Mouse (Mus musculus): ENCODE measurements around the gene Akap9.

DNA sequence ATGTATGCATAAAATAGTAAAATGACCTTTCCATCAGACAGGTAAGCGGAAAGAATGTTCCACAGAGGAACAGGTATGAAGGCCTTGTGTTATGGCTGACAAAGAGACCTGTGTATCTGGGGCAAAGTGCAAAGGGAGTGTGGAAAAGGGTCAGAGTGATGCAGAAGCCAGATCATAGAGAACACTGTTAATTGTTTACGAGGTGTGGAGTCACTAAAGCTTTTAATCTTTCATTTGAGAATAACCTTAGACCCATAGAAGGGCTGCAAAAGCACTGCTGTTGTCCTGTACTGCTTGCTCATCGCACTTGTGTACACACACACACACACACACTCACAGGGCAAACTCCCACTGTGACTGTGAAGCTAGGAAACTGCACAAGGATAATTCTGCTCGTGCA, 91.5 kb downstream of the Akap9 start:
- TF ChIP-seq POLR2A (IDR thresholded peaks at IDR 0.05; ENCODE audit: insufficient read length, low read depth) (no peak), TCF12 (IDR thresholded peaks at IDR 0.05; ENCODE audit: insufficient read depth, poor library complexity, severe bottlenecking) (no peak), POLR2AphosphoS2 (IDR thresholded peaks at IDR 0.05; ENCODE audit: insufficient read length, low read depth) (no peak), TCF3 (IDR thresholded peaks at IDR 0.05; ENCODE audit: insufficient read length, low read depth) (no peak), USF1 (IDR thresholded peaks at IDR 0.05; ENCODE audit: low read depth) (no peak), MAX (IDR thresholded peaks at IDR 0.05; ENCODE audit: low read depth) (no peak), MYOD1 (IDR thresholded peaks at IDR 0.05; ENCODE audit: control insufficient read depth in 1 of 3, insufficient read length in 2 of 3, low read depth in 2 of 3) (no peak), MYOG (IDR thresholded peaks at IDR 0.05; ENCODE audit: control insufficient read depth in 1 of 3, insufficient read depth in 1 of 3, insufficient read length in 2 of 3, low read depth in 2 of 3) (no peak), E2F4 (IDR thresholded peaks at IDR 0.05; ENCODE audit: insufficient read depth) (no peak), SRF (IDR thresholded peaks at IDR 0.05; ENCODE audit: control insufficient read depth, insufficient read length, low read depth) (no peak), REST (IDR thresholded peaks at IDR 0.05; ENCODE audit: insufficient read depth, insufficient read length) (no peak), CEBPB (IDR thresholded peaks at IDR 0.05; ENCODE audit: insufficient read depth, poor library complexity, severe bottlenecking) (no peak)
